ENCODE assay signal across 8 mouse cellular contexts in the genomic region with DNA sequence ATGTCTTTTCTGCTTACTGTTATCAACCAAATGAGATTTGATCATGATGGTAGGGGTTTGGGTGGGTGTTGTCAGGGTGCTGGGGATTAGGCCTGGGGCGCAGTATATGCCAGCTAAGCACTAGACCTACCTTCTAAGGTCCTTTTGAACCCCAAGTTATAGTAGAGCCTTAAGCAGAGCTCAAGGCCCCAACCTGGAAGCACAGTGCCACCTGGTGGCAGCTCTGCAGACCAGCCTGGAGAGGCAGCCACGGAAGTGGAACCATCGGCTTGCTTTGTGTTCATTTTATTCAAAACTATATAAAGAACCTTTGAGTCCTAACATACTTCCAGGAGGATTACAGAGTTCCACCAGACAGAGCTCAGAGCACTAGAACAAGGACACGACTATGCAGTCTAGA. TPM values are rescaled to one million over a fixed set of nuclear protein-coding genes. Genes with fewer than 3 reads are reported as not detected.
DNase-seq lines count a peak whose midpoint lies in the region; ATAC-seq lines count a peak whose summit lies in the region.

No protein-coding gene starts in this region.

- intact Hi-C loops in heart, postnatal 36 days (cut with DNase I) = loop anchor here (1.0 to 2.0 kb wide), 2 partner anchors 29 to 53 kb away; no protein-coding TSS in a partner anchor

- no peaks in the 10 kb centered on the region for H3K27me3 ChIP-seq in limb, embryonic 10.5 days (ENCODE audit: low read depth, poor library complexity, severe bottlenecking)

- no peak overlapping the region for H3K27ac ChIP-seq in limb, embryonic 10.5 days

- H3K4me1 ChIP-seq in limb, embryonic 10.5 days = no peaks in the 10 kb centered on the region

- H3K4me3 ChIP-seq in limb, embryonic 10.5 days = no peak overlapping the region

- H3K36me3 ChIP-seq in limb, embryonic 10.5 days = no peaks in the 10 kb centered on the region

- WGBS in limb, embryonic 10.5 days = 33% methylated on average over 4 of the region's 4 CpGs

- peak; percentile 45 to 52 for DNase-seq in left cerebral cortex, adult 18-20 months (ENCODE audit: low spot score in 2 of 2)
- DNase-seq in left cerebral cortex, adult 11 months (ENCODE audit: low spot score) = no peak
- DNase-seq in MN1 (ENCODE audit: low spot score) = peak; percentile 47
- peak; percentile 69 for DNase-seq in c-Kit-positive CD71-positive TER-119-positive erythroid progenitor cells, embryonic 14.5 days (ENCODE audit: low spot score)
- DNase-seq in heart, postnatal 36 days = peak; percentile 51 to 65
- DNase-seq in limb, embryonic 10.5 days (ENCODE audit: low spot score) = peak; percentile 73
- peak; percentile 66 for DNase-seq in urinary bladder, postnatal 14 days (ENCODE audit: low spot score)

- peak; percentile 80 for ATAC-seq in neutrophil, adult 5-6 weeks (ENCODE audit: extremely low read depth, insufficient number of reproducible peaks, low FRiP score, poor library complexity, severe bottlenecking)

- H3K9me3 ChIP-seq in limb, embryonic 10.5 days (replicated peaks) = no peaks in the 10 kb centered on the region

RNA-seq across cellular contexts. Expression of a gene that starts 13.6 kb away (rescaled TPM):
- total RNA-seq in left cerebral cortex, adult 18-20 months (2021) = under 1 TPM; 0.35 to 0.75 TPM
- under 1 TPM in 1 of 2 experiments, not detected in 1; 0.33 TPM for total RNA-seq in heart, postnatal 36 days (2021)
- polyA plus RNA-seq in limb, embryonic 10.5 days (2016; fragmentation: Nextera tagmentation; extraction: Ambion mirVana) = 0.35 TPM in 1 of 2 replicates, not detected in the other
- not detected in 2 replicates for total RNA-seq in neutrophil, adult 5-6 weeks (2017)

RNA-seq across cellular contexts. Expression of a gene that starts 22.0 kb away (rescaled TPM):
- 10 to 100 TPM; 30.6 to 30.8 TPM for total RNA-seq in left cerebral cortex, adult 18-20 months (2021)
- 10 to 100 TPM; 10.8 to 15.0 TPM for total RNA-seq in heart, postnatal 36 days (2021)
- polyA plus RNA-seq in limb, embryonic 10.5 days (2016; fragmentation: Nextera tagmentation; extraction: Ambion mirVana) = 6.4 and 6.7 TPM in 2 replicates
- 3.6 and 4.5 TPM in 2 replicates for total RNA-seq in neutrophil, adult 5-6 weeks (2017)

RNA-seq across cellular contexts. Expression of a gene that starts 58.5 kb away (rescaled TPM):
- total RNA-seq in left cerebral cortex, adult 18-20 months (2021) = 100 to 1,000 TPM; 131 to 132 TPM
- total RNA-seq in heart, postnatal 36 days (2021) = 10 to 100 TPM; 59.1 to 69.9 TPM
- polyA plus RNA-seq in limb, embryonic 10.5 days (2016; fragmentation: Nextera tagmentation; extraction: Ambion mirVana) = 233 TPM in 2 replicates
- total RNA-seq in neutrophil, adult 5-6 weeks (2017) = 175 and 196 TPM in 2 replicates
